Mouse (Mus musculus): ENCODE measurements around the gene Bhlhe23. TPM values are rescaled to one million over a fixed set of nuclear protein-coding genes. Genes with fewer than 3 reads are reported as not detected.
A peak's percentile ranks its signal among the peaks of the same experiment; 100 is the strongest.

The Bhlhe23 gene
- polyA plus RNA-seq, 1 experiment from 2014 or later, result 3.3 TPM

DNA sequence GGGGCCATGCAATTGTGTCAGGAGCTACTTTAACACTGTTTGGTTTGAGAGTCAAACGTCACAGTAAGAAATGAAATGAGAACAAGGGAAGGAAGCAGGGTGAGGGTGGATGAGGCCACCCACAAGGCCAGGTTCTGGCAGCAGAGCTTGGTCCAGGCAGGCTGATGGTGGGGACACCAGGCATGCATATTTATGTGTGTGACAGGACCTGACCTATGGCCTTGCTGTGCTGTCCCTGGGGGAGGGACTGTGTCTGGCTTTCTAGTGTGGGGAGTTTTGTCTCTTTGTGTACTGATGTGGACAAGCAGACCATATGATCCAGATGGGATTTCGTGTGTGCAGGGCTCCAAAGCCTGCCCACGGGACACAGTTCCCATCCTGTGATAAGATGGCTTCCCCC, 18.9 kb upstream of the Bhlhe23 start:
- 26% methylated on average over 3 of the region's 3 CpGs for WGBS
- no peak for ATAC-seq (ENCODE audit: low FRiP score)
- H3K36me3 ChIP-seq, result no peaks in the 10 kb centered on the region
- H3K4me2 ChIP-seq (replicated peaks), result no peak overlapping the region
- no peaks in the 10 kb centered on the region for H3K9me3 ChIP-seq (replicated peaks)
- 0 out of 2 replicates have a peak, but pooled peaks cover 5% of the 10 kb centered on the region for H3K27me3 ChIP-seq
- 0 out of 2 replicates have a peak overlapping the region, but pooled peaks have one; percentile 30 for H3K27ac ChIP-seq
- no peak overlapping the region for H3K9ac ChIP-seq
- peaks cover 12% of the 10 kb centered on the region for H3K4me1 ChIP-seq
- no peak overlapping the region for H3K4me3 ChIP-seq

DNA sequence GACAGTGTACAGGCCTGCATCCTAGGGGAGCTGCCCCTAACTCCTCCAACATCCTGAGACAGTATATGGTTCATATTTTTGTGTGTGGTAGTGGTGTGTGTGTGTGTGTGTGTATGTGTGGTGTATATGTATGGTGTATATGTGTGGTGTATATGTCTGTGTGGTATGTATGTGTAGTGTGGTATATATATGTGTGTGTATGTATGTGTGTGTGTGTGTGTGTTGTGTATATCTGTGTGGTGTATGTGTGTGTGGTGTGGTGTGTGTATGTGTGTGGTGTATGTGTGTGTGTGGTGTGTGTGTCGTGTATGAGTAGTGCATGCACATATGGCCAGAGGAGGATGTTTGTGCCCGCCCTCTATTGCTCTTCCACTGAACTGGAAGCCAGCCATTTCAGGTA, 17.7 kb upstream of the Bhlhe23 start:
- ATAC-seq (ENCODE audit: low FRiP score), result peak; percentile 53; the same call in 1 of the 2 replicates
- no peaks in the 10 kb centered on the region for H3K9me3 ChIP-seq (replicated peaks)
- H3K36me3 ChIP-seq, result no peaks in the 10 kb centered on the region
- H3K4me2 ChIP-seq (replicated peaks), result no peak overlapping the region
- peaks cover 8% of the 10 kb centered on the region; the same call in 1 of the 2 replicates for H3K27me3 ChIP-seq
- WGBS, result 86% methylated on average over 2 of the region's 2 CpGs
- no peak overlapping the region for H3K27ac ChIP-seq
- peaks cover 12% of the 10 kb centered on the region for H3K4me1 ChIP-seq
- H3K4me3 ChIP-seq, result no peak overlapping the region
- H3K9ac ChIP-seq, result no peak overlapping the region

DNA sequence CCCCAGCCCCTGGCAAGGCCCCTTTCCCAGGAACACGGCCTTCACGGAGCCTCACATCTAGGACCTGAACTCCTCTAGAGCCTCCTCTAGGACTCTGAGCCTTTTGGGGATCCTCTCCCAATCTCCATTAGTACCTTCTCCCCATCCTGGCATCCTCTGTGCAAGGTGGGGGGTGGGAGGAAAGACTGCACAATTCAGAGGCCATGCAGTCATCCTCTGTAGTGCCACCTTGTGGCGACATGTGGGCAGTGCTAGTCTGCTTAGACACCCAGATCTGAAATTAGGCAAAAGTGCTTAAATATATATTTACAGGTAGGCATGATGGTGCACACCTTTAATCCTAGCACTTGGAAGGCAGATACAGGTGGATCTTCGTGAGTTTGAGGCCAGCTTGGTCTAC, 15.0 kb upstream of the Bhlhe23 start:
- H3K27ac ChIP-seq, result no peak overlapping the region
- no peak overlapping the region for H3K9ac ChIP-seq
- no peaks in the 10 kb centered on the region for H3K36me3 ChIP-seq
- H3K4me3 ChIP-seq, result no peak overlapping the region
- no peak for ATAC-seq (ENCODE audit: low FRiP score)
- H3K9me3 ChIP-seq (replicated peaks), result no peaks in the 10 kb centered on the region
- 44% methylated on average over 4 of the region's 4 CpGs for WGBS
- peaks cover 13% of the 10 kb centered on the region for H3K27me3 ChIP-seq
- H3K4me1 ChIP-seq, result peaks cover 20% of the 10 kb centered on the region
- H3K4me2 ChIP-seq (replicated peaks), result no peak overlapping the region

DNA sequence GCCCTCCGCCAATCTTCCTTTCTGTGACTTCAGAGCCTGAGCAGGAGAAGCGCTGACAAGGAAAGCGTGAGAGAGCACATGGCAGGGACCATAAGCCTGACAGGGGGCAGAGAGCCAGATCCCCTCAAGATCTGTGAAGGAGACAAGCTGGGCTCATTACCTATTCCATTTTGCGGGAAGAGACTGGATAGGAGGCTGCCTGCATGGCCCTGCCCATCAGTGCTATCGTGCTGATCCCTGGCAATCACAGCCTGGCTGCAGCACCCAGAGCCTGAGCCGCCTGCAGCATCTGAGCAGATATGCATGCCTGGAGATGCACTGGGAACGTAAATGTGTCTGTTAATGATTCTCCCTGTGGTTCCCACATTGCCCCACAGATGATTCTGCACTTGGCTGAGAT, 12.1 kb upstream of the Bhlhe23 start:
- 21% methylated on average over 7 of the region's 7 CpGs for WGBS
- H3K4me3 ChIP-seq, result no peak overlapping the region
- H3K9ac ChIP-seq, result 0 out of 2 replicates have a peak overlapping the region, but pooled peaks have one; percentile 6
- H3K36me3 ChIP-seq, result no peaks in the 10 kb centered on the region
- H3K9me3 ChIP-seq (replicated peaks), result no peaks in the 10 kb centered on the region
- peak overlapping the region; percentile 9; the same call in 1 of the 2 replicates for H3K27ac ChIP-seq
- 0 out of 2 replicates have a peak overlapping the region, but pooled peaks have one; percentile 5 for H3K4me2 ChIP-seq (replicated peaks)
- ATAC-seq (ENCODE audit: low FRiP score), result peak; percentile 48; the same call in 1 of the 2 replicates
- peaks cover 13% of the 10 kb centered on the region for H3K27me3 ChIP-seq
- peaks cover 7% of the 10 kb centered on the region for H3K4me1 ChIP-seq

DNA sequence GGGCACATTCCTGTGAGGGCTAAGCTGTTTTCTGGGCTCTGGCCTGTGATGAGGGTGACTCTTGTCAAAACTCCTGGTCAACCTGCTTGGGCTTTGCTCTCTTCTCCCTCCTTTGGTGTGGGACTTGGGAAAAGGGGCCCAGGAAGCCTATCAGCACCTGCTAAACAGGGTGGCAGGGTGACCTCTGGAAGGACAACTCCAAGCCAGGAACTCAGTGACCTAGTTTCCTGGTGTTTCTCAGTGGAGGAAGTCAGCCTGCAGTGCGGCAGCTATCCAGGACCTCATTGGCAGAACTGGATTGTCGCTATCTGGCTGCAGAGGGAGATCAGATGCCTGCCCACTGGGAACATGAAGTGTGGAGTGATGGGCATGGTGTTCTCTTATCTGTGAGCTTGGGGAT, 11.7 kb upstream of the Bhlhe23 start:
- Histone ChIP-seq H3K36me3 (no peaks in the 10 kb centered on the region), H3K4me3 (no peak overlapping the region), H3K4me2 (replicated peaks) (0 out of 2 replicates have a peak overlapping the region, but pooled peaks have one; percentile 5), H3K4me1 (peaks cover 7% of the 10 kb centered on the region), H3K9me3 (replicated peaks) (no peaks in the 10 kb centered on the region), H3K27ac (peak overlapping the region; percentile 9; the same call in 1 of the 2 replicates), H3K9ac (0 out of 2 replicates have a peak overlapping the region, but pooled peaks have one; percentile 6), H3K27me3 (peaks cover 13% of the 10 kb centered on the region)
- no peak for ATAC-seq (ENCODE audit: low FRiP score)
- WGBS, result 30% methylated on average over 2 of the region's 2 CpGs

DNA sequence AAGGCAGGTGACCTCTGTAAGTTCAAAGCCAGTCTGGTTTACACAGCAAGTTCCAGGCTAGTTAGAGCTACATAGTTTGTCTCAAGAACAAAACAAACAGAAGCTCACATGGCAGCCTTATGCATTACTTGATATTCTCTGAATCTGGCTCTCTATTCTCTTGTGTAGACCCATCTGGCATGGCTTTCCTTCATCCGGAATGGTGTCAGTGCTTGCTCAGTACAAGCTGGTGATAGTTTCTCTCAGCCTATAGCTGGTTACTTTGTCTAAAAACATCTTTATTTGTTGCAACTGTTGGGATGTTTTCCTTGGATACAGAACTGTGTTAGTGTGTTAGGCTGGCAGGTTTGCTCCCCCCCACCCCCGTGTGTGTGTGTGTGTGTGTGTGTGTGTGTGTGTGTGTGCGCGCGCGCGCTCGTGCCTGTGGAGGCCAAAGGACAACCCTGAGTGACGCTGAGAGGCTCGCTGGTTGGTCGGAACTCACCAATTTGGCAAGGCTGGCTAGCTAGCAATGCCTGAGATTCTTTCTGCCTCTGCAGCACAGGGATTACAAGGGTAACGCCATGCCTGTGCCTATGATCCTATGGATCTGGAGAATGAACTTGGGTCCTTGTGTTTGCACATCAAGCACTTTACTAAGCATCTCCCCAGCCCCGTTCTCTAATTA, 11.0 kb upstream of the Bhlhe23 start:
- WGBS, result 79% methylated on average over 13 of the region's 13 CpGs
- ATAC-seq (ENCODE audit: low FRiP score), result no peak
- H3K27me3 ChIP-seq, result peaks cover 13% of the 10 kb centered on the region
- H3K4me1 ChIP-seq, result peaks cover 7% of the 10 kb centered on the region
- no peak overlapping the region for H3K4me2 ChIP-seq (replicated peaks)
- no peak overlapping the region for H3K4me3 ChIP-seq
- H3K27ac ChIP-seq, result no peak overlapping the region
- H3K36me3 ChIP-seq, result no peaks in the 10 kb centered on the region
- H3K9me3 ChIP-seq (replicated peaks), result no peaks in the 10 kb centered on the region
- H3K9ac ChIP-seq, result no peak overlapping the region

- no peak for ATAC-seq (ENCODE audit: low FRiP score)
- H3K27ac ChIP-seq, result no peak overlapping the region
Observed at GRCm38 (mm10) chr2:180786732-180787131, 10.0 kb upstream of the Bhlhe23 start.

GRCm38 (mm10) chr2:180780282-180780681, 3.6 kb upstream of the Bhlhe23 start:
- no peak overlapping the region for H3K4me3 ChIP-seq
- peaks cover 9% of the 10 kb centered on the region for H3K4me1 ChIP-seq
- no peaks in the 10 kb centered on the region for H3K36me3 ChIP-seq
- ATAC-seq (ENCODE audit: low FRiP score), result no peak
- no peak overlapping the region for H3K9ac ChIP-seq
- H3K27me3 ChIP-seq, result peaks cover 67% of the 10 kb centered on the region
- 3% methylated on average over 2 of the region's 2 CpGs for WGBS
- no peaks in the 10 kb centered on the region for H3K9me3 ChIP-seq (replicated peaks)
- no peak overlapping the region for H3K27ac ChIP-seq
- no peak overlapping the region for H3K4me2 ChIP-seq (replicated peaks)

More at GRCm38 (mm10) chr2:180786732-180787131, 10.0 kb upstream of the Bhlhe23 start:
- no peaks in the 10 kb centered on the region for H3K9me3 ChIP-seq (replicated peaks)
- peaks cover 18% of the 10 kb centered on the region for H3K27me3 ChIP-seq
- no peak overlapping the region for H3K9ac ChIP-seq
- H3K4me3 ChIP-seq, result no peak overlapping the region
- H3K4me1 ChIP-seq, result peaks cover 7% of the 10 kb centered on the region
- H3K4me2 ChIP-seq (replicated peaks), result no peak overlapping the region
- H3K36me3 ChIP-seq, result no peaks in the 10 kb centered on the region

DNA sequence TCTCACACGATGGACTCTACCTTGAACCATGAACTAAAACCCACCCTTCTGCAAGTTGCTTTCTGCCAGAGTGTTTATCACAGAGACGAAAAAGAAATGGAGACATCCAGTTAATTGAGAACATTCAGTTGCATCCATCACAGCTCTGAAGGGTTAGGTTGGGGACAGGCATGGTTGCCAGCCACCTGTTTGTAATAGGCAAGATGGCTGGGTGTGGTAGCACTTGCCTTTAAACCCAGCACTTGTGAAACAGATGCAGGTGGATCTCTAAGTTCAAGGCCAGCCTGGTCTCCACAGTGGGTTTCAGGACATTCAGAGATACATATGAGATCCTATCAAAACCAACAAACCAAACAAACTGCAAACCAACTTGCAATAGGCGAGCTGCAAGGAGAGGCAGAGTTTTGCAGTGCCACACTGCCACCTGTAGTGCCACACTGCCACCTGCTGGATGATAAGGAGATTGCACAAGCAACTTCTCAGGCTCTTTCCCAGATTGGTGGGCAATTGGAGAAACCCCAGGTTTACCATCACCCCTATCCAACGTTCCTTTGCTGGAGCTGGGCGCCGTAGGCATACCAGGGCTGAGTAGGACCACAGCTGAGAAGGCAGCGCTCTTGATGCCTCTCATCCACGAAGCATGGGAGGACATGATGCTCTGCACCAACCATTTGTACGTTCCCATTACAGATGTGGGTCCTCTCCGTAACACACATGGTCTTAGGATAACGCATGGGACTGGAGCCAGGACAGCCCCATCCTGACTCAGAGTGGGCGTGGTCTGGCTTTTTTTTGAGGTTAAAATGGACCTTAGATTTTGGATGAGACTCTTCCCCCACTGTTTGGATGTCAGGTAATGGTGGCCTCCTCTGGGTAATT, 2.8 kb upstream of the Bhlhe23 start:
- no peak overlapping the region for H3K4me3 ChIP-seq
- ATAC-seq (ENCODE audit: low FRiP score), result peak; percentile 56; the same call in 1 of the 2 replicates

GRCm38 (mm10) chr2:180775641-180776040, 1.1 kb downstream of the Bhlhe23 start:
- H3K27me3 ChIP-seq, result peaks cover 88% of the 10 kb centered on the region
- H3K27ac ChIP-seq, result no peak overlapping the region
- H3K4me3 ChIP-seq, result peak overlapping the region; percentile 30
- H3K9ac ChIP-seq, result no peak overlapping the region
- no peaks in the 10 kb centered on the region for H3K9me3 ChIP-seq (replicated peaks)
- ATAC-seq (ENCODE audit: low FRiP score), result no peak
- H3K4me1 ChIP-seq, result peaks cover 9% of the 10 kb centered on the region
- no peaks in the 10 kb centered on the region for H3K36me3 ChIP-seq
- 6% methylated on average over 15 of the region's 15 CpGs for WGBS
- peak overlapping the region; percentile 52; the same call in 1 of the 2 replicates for H3K4me2 ChIP-seq (replicated peaks)

More for the DNA sequence above, 2.8 kb upstream of the Bhlhe23 start:
- Histone ChIP-seq H3K27ac (no peak overlapping the region), H3K9ac (no peak overlapping the region), H3K36me3 (no peaks in the 10 kb centered on the region), H3K4me2 (replicated peaks) (no peak overlapping the region), H3K9me3 (replicated peaks) (no peaks in the 10 kb centered on the region), H3K27me3 (peaks cover 73% of the 10 kb centered on the region), H3K4me1 (peaks cover 9% of the 10 kb centered on the region)
- 23% methylated on average over 12 of the region's 12 CpGs for whole genome bisulfite sequencing

DNA sequence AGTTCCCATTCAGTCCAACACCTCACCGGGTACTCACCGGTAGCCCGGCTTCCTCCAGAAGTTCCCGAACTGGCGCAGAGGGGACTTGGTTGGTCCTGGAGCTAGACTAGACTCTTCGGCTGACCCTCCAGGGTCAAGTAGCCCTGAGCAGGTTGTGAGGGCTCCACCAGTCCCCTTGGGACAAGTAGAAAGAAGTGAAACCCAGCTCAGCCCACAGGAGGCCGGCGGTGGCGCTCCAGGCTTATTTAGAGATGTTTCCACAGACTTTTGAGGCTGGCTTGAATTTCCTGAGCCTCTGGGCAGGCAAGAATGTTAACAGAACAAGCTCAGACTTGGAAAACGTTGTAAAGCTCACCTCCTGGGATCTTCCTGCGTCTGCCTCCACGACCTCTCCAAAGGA, 1.5 kb downstream of the Bhlhe23 start:
- H3K9ac ChIP-seq, result no peak overlapping the region
- 3% methylated on average over 12 of the region's 12 CpGs for WGBS
- H3K27ac ChIP-seq, result no peak overlapping the region
- H3K4me3 ChIP-seq, result peak overlapping the region; percentile 30; the same call in 1 of the 2 replicates
- no peaks in the 10 kb centered on the region for H3K36me3 ChIP-seq
- H3K27me3 ChIP-seq, result peaks cover 89% of the 10 kb centered on the region
- no peaks in the 10 kb centered on the region for H3K9me3 ChIP-seq (replicated peaks)
- H3K4me1 ChIP-seq, result peaks cover 9% of the 10 kb centered on the region
- H3K4me2 ChIP-seq (replicated peaks), result no peak overlapping the region; the same call in 1 of the 2 replicates
- no peak for ATAC-seq (ENCODE audit: low FRiP score)

DNA sequence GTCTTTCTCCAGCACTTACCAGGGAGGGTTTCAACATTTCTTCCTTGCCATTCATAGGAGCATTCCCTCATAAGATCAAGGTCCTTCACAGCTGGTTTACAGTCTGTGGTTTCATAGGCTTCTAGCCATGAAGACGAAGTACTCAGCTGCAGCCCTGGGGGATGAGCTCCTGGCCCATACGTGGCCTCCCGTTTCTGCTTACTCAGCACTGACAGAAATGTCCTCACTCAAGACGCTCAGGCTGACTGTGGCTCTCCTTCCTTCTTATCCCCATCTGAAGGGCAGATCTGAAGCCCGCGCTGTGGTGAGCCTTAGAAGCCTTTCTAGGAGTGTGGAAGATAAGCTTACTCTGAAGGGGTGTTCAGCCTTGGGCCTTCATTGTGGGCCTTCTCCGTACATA, 11.0 kb downstream of the Bhlhe23 start:
- no peak overlapping the region for H3K4me2 ChIP-seq (replicated peaks)
- peaks cover 13% of the 10 kb centered on the region; the same call in 1 of the 2 replicates for H3K27me3 ChIP-seq
- no peak for ATAC-seq (ENCODE audit: low FRiP score)
- H3K4me1 ChIP-seq, result peaks cover 15% of the 10 kb centered on the region
- no peaks in the 10 kb centered on the region for H3K36me3 ChIP-seq
- no peak overlapping the region for H3K9ac ChIP-seq
- H3K27ac ChIP-seq, result peak overlapping the region; percentile 23; the same call in 1 of the 2 replicates
- 63% methylated on average over 7 of the region's 7 CpGs for WGBS
- no peak overlapping the region for H3K4me3 ChIP-seq
- H3K9me3 ChIP-seq (replicated peaks), result no peaks in the 10 kb centered on the region
